Mouse (Mus musculus): ENCODE measurements around the gene Jun.

GRCm38 (mm10) chr4:95053791-95054117, 1.7 kb upstream of the Jun start:
- TF ChIP-seq GATA1 (IDR thresholded peaks at IDR 0.05; ENCODE audit: low read length) (no peak), TAL1 (IDR thresholded peaks at IDR 0.05; ENCODE audit: low read length) (no peak)
